In the genomic region with DNA sequence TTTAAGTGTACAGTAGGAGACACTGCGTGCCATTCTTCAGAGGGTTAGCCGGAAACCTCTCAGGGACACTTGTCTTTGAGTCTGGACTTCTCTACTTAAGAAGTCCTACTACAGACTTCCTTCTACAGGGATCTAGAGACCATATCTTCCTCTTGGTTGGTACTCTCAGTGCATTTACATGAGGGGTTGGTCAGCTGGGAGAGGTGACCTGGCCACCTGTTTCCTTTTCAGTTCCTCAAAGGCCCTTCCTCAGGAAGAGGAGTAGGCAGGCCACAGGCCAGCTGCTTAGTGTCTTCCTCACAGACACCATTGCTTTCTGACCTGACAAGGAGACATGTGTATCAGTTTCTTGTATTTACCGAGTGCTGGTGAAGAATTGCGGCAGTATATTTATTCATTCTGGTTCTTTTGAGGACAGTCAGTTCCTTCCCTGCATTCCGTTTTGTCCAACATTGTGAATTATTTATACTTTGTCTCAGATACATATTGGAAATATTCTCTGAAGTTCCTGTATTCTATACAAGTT, we compare ENCODE assay signal across 19 mouse cellular contexts.
A peak's percentile ranks its signal among the peaks of the same experiment; 100 is the strongest.
DNase-seq lines count a peak whose midpoint lies in the region; ATAC-seq and TF ChIP-seq lines count a peak whose summit lies in the region.
"Had no signal": no experiment of that assay in that cellular context is flagged by ENCODE, and none has a peak within 500 bp of the region (broad histone marks: within the 10 kb centered on the region; RNA-seq: fewer than 3 reads in every experiment).

No protein-coding gene starts in this region.

- H3K27ac ChIP-seq in layer of hippocampus, adult 2 months, result peak overlapping the region; percentile 8; the same call in 1 of the 2 replicates
- H3K27ac ChIP-seq in lung, embryonic 16.5 days (ENCODE audit: low read length), result peak overlapping the region; percentile 83
- H3K27ac ChIP-seq in forebrain, embryonic 15.5 days (replicated peaks), result no peak overlapping the region
- H3K27ac ChIP-seq: embryonic facial prominence, embryonic 13.5 days; forebrain, embryonic 13.5 days; hindbrain, embryonic 10.5 days; hindbrain, embryonic 14.5 days had no signal

- WGBS in lung, embryonic 16.5 days, result 50% methylated on average over 5 of the region's 5 CpGs
- 92% methylated on average over 5 of the region's 5 CpGs for WGBS in forebrain, embryonic 15.5 days

- no peak for TF ChIP-seq CTCF in layer of hippocampus, adult 2 months (conservative IDR thresholded peaks at IDR 0.05)

- H3K9ac ChIP-seq in lung, embryonic 16.5 days (ENCODE audit: low read length), result no peak overlapping the region
- H3K9ac ChIP-seq in forebrain, embryonic 15.5 days (replicated peaks), result no peak overlapping the region
- H3K9ac ChIP-seq: embryonic facial prominence, embryonic 13.5 days; forebrain, embryonic 13.5 days; heart, embryonic 12.5 days; hindbrain, embryonic 14.5 days had no signal

- H3K36me3 ChIP-seq in lung, embryonic 16.5 days (ENCODE audit: control insufficient read depth, insufficient read depth, low read length), result peaks cover 4% of the 10 kb centered on the region
- H3K36me3 ChIP-seq in forebrain, embryonic 15.5 days, result peaks cover 5% of the 10 kb centered on the region
- H3K36me3 ChIP-seq: heart, embryonic 12.5 days had no signal

- H3K4me3 ChIP-seq in layer of hippocampus, adult 2 months, result no peak overlapping the region
- no peak overlapping the region for H3K4me3 ChIP-seq in lung, embryonic 16.5 days (ENCODE audit: low read length)
- no peak overlapping the region for H3K4me3 ChIP-seq in forebrain, embryonic 15.5 days
- H3K4me3 ChIP-seq: embryonic facial prominence, embryonic 13.5 days; forebrain, embryonic 13.5 days; heart, embryonic 12.5 days; hindbrain, embryonic 10.5 days had no signal

- DNase-seq in heart, adult 11 months, result peak; percentile 66
- DNase-seq in heart, adult 18-20 months, result no peak
- DNase-seq in layer of hippocampus, adult 2 months (ENCODE audit: low spot score in 2 of 2), result no peak
- DNase-seq in layer of hippocampus, postnatal 14 days (ENCODE audit: low spot score in 2 of 2), result no peak
- peak; percentile 34 for DNase-seq in lung, postnatal 25 days (ENCODE audit: low spot score)
- no peak for DNase-seq in gastrocnemius, adult 18-20 months (ENCODE audit: low spot score)
- DNase-seq: adrenal gland, adult 2 months; adrenal gland, postnatal 36 days; cerebellum, adult 11 months; cerebellum, adult 8-10 months; cerebellum, postnatal 14 days; gastrocnemius, postnatal 10 days had no signal

- no peaks in the 10 kb centered on the region for H3K27me3 ChIP-seq in lung, embryonic 16.5 days (ENCODE audit: control insufficient read depth, insufficient read depth, low read depth, low read length)
- no peaks in the 10 kb centered on the region for H3K27me3 ChIP-seq in forebrain, embryonic 15.5 days
- H3K27me3 ChIP-seq: embryonic facial prominence, embryonic 13.5 days; forebrain, embryonic 13.5 days; heart, embryonic 12.5 days had no signal

- no peak overlapping the region for H3K4me2 ChIP-seq in lung, embryonic 16.5 days (ENCODE audit: low read depth, low read length)
- H3K4me2 ChIP-seq in forebrain, embryonic 15.5 days (replicated peaks), result no peak overlapping the region
- H3K4me2 ChIP-seq: embryonic facial prominence, embryonic 13.5 days; forebrain, embryonic 13.5 days; heart, embryonic 12.5 days; hindbrain, embryonic 14.5 days had no signal

- H3K9me3 ChIP-seq in lung, embryonic 16.5 days (ENCODE audit: control insufficient read depth, low read length), result no peaks in the 10 kb centered on the region
- H3K9me3 ChIP-seq in forebrain, embryonic 15.5 days, result no peaks in the 10 kb centered on the region
- H3K9me3 ChIP-seq: embryonic facial prominence, embryonic 13.5 days; forebrain, embryonic 13.5 days; heart, embryonic 12.5 days; hindbrain, embryonic 10.5 days had no signal

- peaks cover 14% of the 10 kb centered on the region for H3K4me1 ChIP-seq in lung, embryonic 16.5 days (replicated peaks; ENCODE audit: control insufficient read depth, insufficient read depth, low read length)
- H3K4me1 ChIP-seq in forebrain, embryonic 15.5 days, result peaks cover 6% of the 10 kb centered on the region
- H3K4me1 ChIP-seq: hindbrain, embryonic 10.5 days had no signal

- peak; percentile 69 for ATAC-seq in lung, embryonic 16.5 days (ENCODE audit: low read depth)
- no peak for ATAC-seq in forebrain, embryonic 15.5 days (replicated peaks)
- ATAC-seq: forebrain, embryonic 13.5 days had no signal

Comparison
In these comparisons a context has a peak if more than half of its experiments do, and no peak if none do; other contexts are left out.
1. DNase-seq: peak in heart, adult 11 months (single experiment) and lung, postnatal 25 days (single experiment); none in heart, adult 18-20 months (0 of 2), layer of hippocampus, adult 2 months (0 of 2), layer of hippocampus, postnatal 14 days (0 of 2) and gastrocnemius, adult 18-20 months (single experiment).